Mouse (Mus musculus): ENCODE results near the gene Fbxl18. TPM values are rescaled to one million over a fixed set of nuclear protein-coding genes. Genes with fewer than 3 reads are reported as not detected.
"Not testable (repeated sequence)": the region's sequence is repeated elsewhere in the genome, so short reads cannot be mapped to it uniquely, and the experiment has no call there.

Fbxl18 gene
- polyA plus RNA-seq, 1 experiment: 21.3 TPM

DNA sequence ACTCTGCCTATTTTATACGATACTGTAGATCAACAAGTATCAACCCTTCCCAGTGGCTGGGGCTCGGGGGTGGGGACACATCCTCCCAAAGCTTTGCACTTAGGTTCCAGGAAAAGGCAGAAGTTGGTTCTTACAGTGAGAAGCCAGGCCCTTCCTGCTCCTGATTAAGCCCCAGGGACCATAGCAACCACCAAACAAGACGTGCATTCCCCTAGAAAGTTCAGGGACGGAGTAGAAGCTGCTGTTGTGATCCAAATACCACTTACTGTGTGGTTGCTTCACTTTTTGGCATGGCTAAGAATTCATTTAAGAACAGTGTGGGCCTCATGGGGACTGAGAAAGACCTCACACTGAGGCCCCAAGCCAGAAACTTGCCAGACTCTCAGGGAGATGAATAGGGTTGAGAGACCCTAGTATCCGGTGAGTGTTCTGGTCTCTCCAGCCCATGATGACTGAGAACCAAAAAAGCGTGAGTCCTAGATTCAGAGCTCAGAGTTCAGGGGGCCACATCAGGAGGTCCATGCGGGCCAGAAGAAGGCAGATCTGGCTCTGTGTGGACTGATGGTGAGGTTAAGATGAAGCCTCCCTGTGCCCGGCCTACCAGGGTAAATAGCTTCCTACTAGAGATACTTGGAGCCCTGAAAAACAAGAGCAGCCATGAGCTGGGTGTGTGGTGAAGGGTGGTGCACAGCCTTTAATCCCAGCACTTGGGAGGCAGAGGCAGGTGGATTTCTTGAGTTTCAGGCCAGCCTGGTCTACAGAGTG, 53.7 kb downstream of the Fbxl18 start:
- H3K4me3 ChIP-seq (replicated peaks; ENCODE audit: extremely low read depth, low read depth, low read length): no peak overlapping the region
- WGBS: 60% methylated on average over 8 of the region's 8 CpGs
- TF ChIP-seq CTCF (IDR thresholded peaks at IDR 0.05; ENCODE audit: insufficient read depth, low read length) (no peak), POLR2A (IDR thresholded peaks at IDR 0.05; ENCODE audit: borderline replicate concordance, extremely low read depth, low read depth, low read length) (no peak)
- H3K4me1 ChIP-seq (ENCODE audit: control insufficient read depth, insufficient read depth, low read length): no peaks in the 10 kb centered on the region
- DNase-seq: no peak

DNA sequence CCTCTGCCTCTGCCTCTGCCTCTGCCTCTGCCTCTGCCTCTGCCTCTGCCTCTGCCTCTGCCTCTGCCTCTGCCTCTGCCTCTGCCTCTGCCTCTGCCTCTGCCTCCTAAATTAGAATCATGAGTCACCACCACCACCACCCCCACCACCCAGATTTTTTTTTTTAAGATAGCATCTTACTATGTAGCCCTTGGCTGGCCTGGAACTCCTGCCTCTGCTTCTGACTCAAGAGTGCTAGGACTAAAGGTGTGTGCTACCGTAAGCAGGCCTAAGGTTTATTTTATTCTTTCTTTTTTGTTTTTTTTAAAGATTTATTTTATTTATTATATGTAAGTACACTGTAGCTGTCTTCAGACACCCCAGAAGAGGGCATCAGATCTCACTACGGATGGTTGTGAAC, 57.8 kb downstream of the Fbxl18 start:
- not testable (repeated sequence) for DNase-seq; H3K4me1 ChIP-seq (ENCODE audit: control insufficient read depth, insufficient read depth, low read length); H3K4me3 ChIP-seq (replicated peaks; ENCODE audit: extremely low read depth, low read depth, low read length)
- 93% methylated on average over 2 of the region's 2 CpGs for WGBS

DNA sequence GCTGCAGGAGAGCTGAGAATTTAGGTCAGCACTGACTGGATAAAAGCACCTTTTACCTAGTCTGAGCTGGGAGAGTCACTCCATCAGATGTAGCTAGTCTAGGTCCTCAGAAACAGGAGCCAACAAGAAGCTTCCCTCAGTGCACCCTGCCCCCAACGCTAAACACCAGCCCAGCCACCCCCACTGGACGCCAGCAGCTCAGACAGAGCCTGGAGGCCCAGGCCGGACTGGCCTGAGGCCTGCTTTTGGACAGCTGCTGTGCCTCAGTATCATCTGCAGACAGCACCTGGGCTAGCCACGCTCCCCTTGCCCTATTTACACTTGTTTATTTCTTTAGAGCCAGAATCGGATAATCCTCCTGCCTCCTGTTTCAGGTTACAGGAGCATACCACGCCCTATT, 58.3 kb downstream of the Fbxl18 start:
- no peaks in the 10 kb centered on the region for H3K4me1 ChIP-seq (ENCODE audit: control insufficient read depth, insufficient read depth, low read length)
- no peak overlapping the region for H3K4me3 ChIP-seq (replicated peaks; ENCODE audit: extremely low read depth, low read depth, low read length)
- no peak for DNase-seq
- WGBS: 68% methylated on average over 6 of the region's 6 CpGs
- no peak for TF ChIP-seq POLR2A (IDR thresholded peaks at IDR 0.05; ENCODE audit: borderline replicate concordance, extremely low read depth, low read depth, low read length)
- TF ChIP-seq CTCF (IDR thresholded peaks at IDR 0.05; ENCODE audit: insufficient read depth, low read length): no peak

- Histone ChIP-seq H3K4me3 (replicated peaks; ENCODE audit: extremely low read depth, low read depth, low read length) (no peak overlapping the region), H3K4me1 (ENCODE audit: control insufficient read depth, insufficient read depth, low read length) (no peaks in the 10 kb centered on the region)
- TF ChIP-seq POLR2A (IDR thresholded peaks at IDR 0.05; ENCODE audit: borderline replicate concordance, extremely low read depth, low read depth, low read length): no peak
- no peak for TF ChIP-seq CTCF (IDR thresholded peaks at IDR 0.05; ENCODE audit: insufficient read depth, low read length)
- no peak for DNase-seq
- WGBS: 73% methylated on average over 8 of the region's 8 CpGs
Measured at GRCm38 (mm10) chr5:142833646-142834438, 61.4 kb downstream of the Fbxl18 start.

DNA sequence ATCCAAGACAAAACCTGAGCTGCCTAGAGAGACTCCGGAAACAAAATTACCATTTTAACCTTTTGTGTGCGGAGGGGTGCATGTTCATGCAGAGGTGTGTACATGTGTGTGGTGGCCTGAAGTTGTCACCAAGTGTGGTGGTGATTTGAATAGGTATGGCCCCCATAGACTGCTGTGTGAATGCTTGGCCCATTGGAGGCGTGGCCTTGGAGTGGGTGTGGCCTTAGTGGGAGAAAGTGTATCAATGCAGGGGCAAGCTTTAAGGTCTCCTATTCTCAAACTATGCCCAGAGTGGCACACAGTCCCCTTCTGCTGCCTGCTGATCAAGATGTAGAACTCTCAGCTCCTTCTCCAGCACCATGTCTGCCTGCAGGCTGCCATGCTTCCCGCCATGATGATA, 69.1 kb downstream of the Fbxl18 start:
- DNase-seq: no peak
- H3K4me1 ChIP-seq (ENCODE audit: control insufficient read depth, insufficient read depth, low read length): 0 out of 2 replicates have a peak, but pooled peaks cover 2% of the 10 kb centered on the region
- TF ChIP-seq POLR2A (IDR thresholded peaks at IDR 0.05; ENCODE audit: borderline replicate concordance, extremely low read depth, low read depth, low read length): no peak
- no peak for TF ChIP-seq CTCF (IDR thresholded peaks at IDR 0.05; ENCODE audit: insufficient read depth, low read length)
- 88% methylated on average over 4 of the region's 4 CpGs for WGBS
- H3K4me3 ChIP-seq (replicated peaks; ENCODE audit: extremely low read depth, low read depth, low read length): no peak overlapping the region

DNA sequence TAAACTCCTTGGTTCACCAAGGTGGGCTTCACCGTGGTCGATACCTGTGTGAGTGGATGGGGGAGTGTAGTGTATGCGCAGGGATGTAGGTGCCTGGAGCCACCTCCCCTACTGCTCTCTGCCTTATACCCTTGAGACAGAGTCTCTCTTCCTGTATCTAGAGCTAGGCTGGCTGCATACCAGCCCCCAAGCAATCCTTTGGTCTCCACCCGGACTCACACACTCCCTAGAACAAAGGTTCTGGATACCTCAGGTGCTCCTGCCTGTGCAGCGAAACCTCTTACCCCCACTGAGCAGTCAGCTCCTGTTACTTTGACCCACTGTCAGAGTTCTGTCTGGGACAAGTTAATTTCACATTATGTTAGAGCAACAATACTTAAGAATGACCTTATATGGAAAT, 69.6 kb downstream of the Fbxl18 start:
- TF ChIP-seq CTCF (IDR thresholded peaks at IDR 0.05; ENCODE audit: insufficient read depth, low read length): no peak
- no peak for TF ChIP-seq POLR2A (IDR thresholded peaks at IDR 0.05; ENCODE audit: borderline replicate concordance, extremely low read depth, low read depth, low read length)
- H3K4me1 ChIP-seq (ENCODE audit: control insufficient read depth, insufficient read depth, low read length): 0 out of 2 replicates have a peak, but pooled peaks cover 2% of the 10 kb centered on the region
- no peak overlapping the region for H3K4me3 ChIP-seq (replicated peaks; ENCODE audit: extremely low read depth, low read depth, low read length)
- DNase-seq: no peak
- WGBS: 81% methylated on average over 5 of the region's 5 CpGs

DNA sequence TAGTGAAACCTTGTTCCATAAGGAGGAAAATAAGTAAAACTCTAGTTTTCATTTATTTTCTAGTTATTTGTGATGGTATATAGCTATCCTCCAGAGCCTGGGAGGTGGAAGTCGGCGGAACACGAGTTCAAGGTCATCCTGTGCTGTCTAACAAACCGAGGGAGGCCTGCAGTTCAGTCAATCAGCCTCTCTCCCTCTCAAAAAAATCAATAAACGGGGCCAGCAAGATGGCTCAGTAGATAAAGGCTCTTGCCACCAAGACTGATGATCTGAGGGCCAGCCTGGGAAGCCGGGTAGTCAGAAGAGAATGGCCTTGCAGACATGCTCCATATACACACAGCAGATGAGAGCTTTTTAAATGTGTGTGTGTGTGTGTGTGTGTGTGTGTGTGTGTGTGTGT, 71.1 kb downstream of the Fbxl18 start:
- Histone ChIP-seq H3K4me1 (ENCODE audit: control insufficient read depth, insufficient read depth, low read length) (0 out of 2 replicates have a peak, but pooled peaks cover 2% of the 10 kb centered on the region), H3K4me3 (replicated peaks; ENCODE audit: extremely low read depth, low read depth, low read length) (no peak overlapping the region)
- DNase-seq: no peak
- WGBS: 58% methylated on average over 6 of the region's 6 CpGs
- TF ChIP-seq POLR2A (IDR thresholded peaks at IDR 0.05; ENCODE audit: borderline replicate concordance, extremely low read depth, low read depth, low read length) (no peak), CTCF (IDR thresholded peaks at IDR 0.05; ENCODE audit: insufficient read depth, low read length) (no peak)

DNA sequence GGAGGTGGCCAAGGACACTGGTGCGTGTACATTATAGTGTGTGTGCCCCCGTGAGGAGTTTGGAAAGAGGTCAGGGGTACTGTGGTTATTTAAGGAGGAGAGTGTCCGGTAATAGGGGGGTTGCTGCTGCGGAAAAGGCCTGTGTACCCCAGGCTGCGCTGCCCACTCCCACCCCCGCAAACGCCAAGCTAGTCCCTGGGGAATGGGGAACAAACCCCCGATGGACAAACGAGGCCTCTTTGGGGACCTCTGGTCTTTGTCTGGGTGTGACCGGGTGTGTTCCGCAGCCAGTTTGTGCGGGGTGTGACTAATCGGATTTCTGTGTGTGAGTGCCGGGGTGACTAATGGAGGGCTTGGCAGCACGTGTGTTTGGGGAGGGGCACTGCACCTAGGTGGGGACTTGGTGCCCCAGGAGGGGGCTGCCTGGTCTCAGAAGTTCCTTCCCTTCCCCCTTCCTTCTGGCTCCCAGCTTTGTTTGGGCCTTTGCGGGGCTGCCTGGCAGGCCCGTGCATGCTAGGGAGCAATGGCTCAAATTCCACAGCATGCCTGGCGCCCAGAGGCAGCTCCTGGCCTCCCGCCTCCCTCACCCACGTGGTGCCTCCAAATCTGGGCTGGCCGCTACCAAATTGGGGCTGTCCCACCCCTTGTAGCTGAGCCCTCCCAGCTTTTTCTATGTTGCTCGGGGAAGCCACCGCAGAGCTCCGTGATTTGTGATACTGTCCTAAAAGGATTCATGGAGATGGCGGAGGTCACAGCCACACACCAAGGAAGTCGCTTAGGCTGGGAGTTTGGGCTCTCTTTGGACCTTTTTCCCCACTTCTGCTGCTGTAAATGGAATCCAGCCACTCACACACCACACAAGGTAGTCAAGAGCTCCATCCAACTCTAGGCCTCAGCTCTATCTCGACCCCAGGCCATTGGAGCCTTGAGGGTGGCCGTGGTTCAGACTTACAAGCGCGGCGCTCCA, 71.8 kb downstream of the Fbxl18 start:
- H3K4me1 ChIP-seq (ENCODE audit: control insufficient read depth, insufficient read depth, low read length): 0 out of 2 replicates have a peak, but pooled peaks cover 2% of the 10 kb centered on the region
- DNase-seq: peak; percentile 79

More for the DNA sequence above, 71.8 kb downstream of the Fbxl18 start:
- TF ChIP-seq CTCF (IDR thresholded peaks at IDR 0.05; ENCODE audit: insufficient read depth, low read length) (no peak), POLR2A (IDR thresholded peaks at IDR 0.05; ENCODE audit: borderline replicate concordance, extremely low read depth, low read depth, low read length) (peak; percentile 70; the same call in 1 of the 2 replicates)
- 26% methylated on average over 31 of the region's 31 CpGs for WGBS
- H3K4me3 ChIP-seq (replicated peaks; ENCODE audit: extremely low read depth, low read depth, low read length): peak overlapping the region; percentile 89

Measured in lung, adult 2 months (tissue).